Mouse (Mus musculus) spleen, adult 2 months (tissue): Measurements from ENCODE around the gene C1qtnf9. TPM values are rescaled to one million over a fixed set of nuclear protein-coding genes. Genes with fewer than 3 reads are reported as not detected.

Source experiments
- DNase-seq, 2 experiments: peaks; one replicate each; pipeline versions ENCODE4 v3.0.0 to v3.0.0-alpha.2; 2012 to 2021; ENCODE audit warnings: low spot score in 2 of 2, low read depth in 1 of 2
- H3K27ac ChIP-seq: fragments of 200-500 bp; 2 replicates; pipeline ENCODE4 v1.5.1; 2012; ENCODE audit warnings: low read length, inconsistent platforms; ENCODE audit not compliant: insufficient read depth
- H3K27me3 ChIP-seq: fragments of 200-500 bp; 2 replicates; pipeline ENCODE4 v1.6.1; 2012; ENCODE audit warnings: mild to moderate bottlenecking, moderate library complexity, low read length, inconsistent platforms; ENCODE audit not compliant: control insufficient read depth, insufficient read depth
- H3K36me3 ChIP-seq: fragments of 200-500 bp; 2 replicates; pipeline ENCODE4 v1.6.1; 2012; ENCODE audit warnings: mild to moderate bottlenecking, low read length, inconsistent platforms; ENCODE audit not compliant: control insufficient read depth, insufficient read depth
- H3K4me1 ChIP-seq: fragments of 200-500 bp; 2 replicates; pipeline ENCODE4 v1.6.1; 2011; ENCODE audit warnings: inconsistent platforms; ENCODE audit not compliant: control insufficient read depth, insufficient read depth, insufficient read length
- H3K4me3 ChIP-seq: fragments of 200-500 bp; 2 replicates; pipeline ENCODE4 v1.5.1; 2011; ENCODE audit warnings: mild to moderate bottlenecking, inconsistent platforms; ENCODE audit not compliant: insufficient read depth, insufficient read length; ENCODE audit errors: extremely low read depth
- CTCF ChIP-seq: fragments of 200-500 bp; IDR thresholded peaks from 2 replicates; pipeline ENCODE4 v1.5.1; 2011; ENCODE audit warnings: mild to moderate bottlenecking, inconsistent platforms; ENCODE audit not compliant: insufficient read depth, insufficient read length, insufficient replicate concordance; ENCODE audit errors: extremely low read depth
- POLR2A ChIP-seq: fragments of 200-500 bp; IDR thresholded peaks from 2 replicates; pipeline ENCODE4 v1.6.1; 2011; ENCODE audit warnings: low read depth, low read length, inconsistent platforms
- WGBS: fragments of 180-500 bp; shearing (Covaris S2); methylation state at CpG from one replicate; pipeline ENCODE4 v1.1.7; 2018; 5-methylcytosine and 5-hydroxymethylcytosine counted together
- polyA plus RNA-seq: library from polyadenylated mRNA; depleted of rRNA; stranded (reverse); fragments of >200 nt; gene quantifications from 2 replicates; pipeline ENCODE4 v1.2.3, GENCODE M21; 2012

Gene C1qtnf9
- polyA plus RNA-seq, 1 experiment: 0.23 TPM

DNA sequence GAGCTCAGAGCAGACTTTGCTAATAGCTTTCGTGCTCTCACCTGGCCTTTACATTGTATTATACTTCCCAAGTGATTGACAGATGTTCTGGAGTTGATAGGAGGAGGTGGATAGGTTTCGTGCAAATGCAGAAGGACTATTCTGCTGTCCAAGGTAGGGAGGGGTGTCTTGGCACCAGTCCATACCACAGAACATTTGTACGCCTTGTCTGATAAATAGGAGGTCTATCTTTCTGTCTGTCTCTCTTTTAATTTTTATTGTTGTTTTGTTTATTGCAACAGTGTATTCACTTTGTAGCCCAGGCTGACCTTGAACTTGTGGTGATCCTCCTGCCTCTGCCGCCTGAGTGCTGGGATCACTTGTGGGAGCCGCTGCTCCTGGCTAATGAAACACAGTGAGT lies 29.7 kb downstream of the C1qtnf9 start:
- WGBS: 92% methylated on average over 5 of the region's 5 CpGs
- Histone ChIP-seq H3K4me3 (no peak overlapping the region), H3K27me3 (no peaks in the 10 kb centered on the region), H3K4me1 (no peaks in the 10 kb centered on the region), H3K36me3 (peaks cover 7% of the 10 kb centered on the region), H3K27ac (no peak overlapping the region)
- DNase-seq: no peak
- no peak for TF ChIP-seq CTCF
- TF ChIP-seq POLR2A: no peak

DNA sequence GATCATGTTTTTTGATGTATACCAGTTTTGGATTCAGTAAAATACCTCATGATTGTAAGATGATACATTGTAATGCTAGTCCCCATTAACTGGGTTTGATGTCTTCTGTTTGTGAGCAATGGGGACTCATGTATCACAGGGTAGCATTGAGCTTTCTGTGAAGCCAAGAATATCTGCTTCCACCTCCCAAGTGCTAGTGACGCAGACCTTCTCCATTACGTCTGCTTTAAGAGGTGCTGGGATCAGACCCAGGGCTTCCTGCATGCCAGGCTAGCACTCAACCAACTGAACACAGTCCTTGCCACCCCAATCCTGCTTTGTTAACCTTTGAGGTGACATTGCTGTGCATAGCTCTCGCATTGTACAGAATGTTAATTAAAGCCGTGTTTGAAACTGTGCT lies 30.8 kb downstream of the C1qtnf9 start:
- Histone ChIP-seq H3K4me3 (no peak overlapping the region), H3K27ac (no peak overlapping the region), H3K36me3 (peaks cover 8% of the 10 kb centered on the region), H3K27me3 (no peaks in the 10 kb centered on the region), H3K4me1 (no peaks in the 10 kb centered on the region)
- WGBS: 94% methylated on average over 4 of the region's 4 CpGs
- no peak for DNase-seq
- no peak for TF ChIP-seq CTCF
- no peak for TF ChIP-seq POLR2A

- H3K27ac ChIP-seq: no peak overlapping the region
- H3K4me1 ChIP-seq: no peaks in the 10 kb centered on the region
- no peak for TF ChIP-seq CTCF
- no peak for TF ChIP-seq POLR2A
- DNase-seq: no peak
- WGBS: 56% methylated on average over 9 of the region's 9 CpGs
- H3K36me3 ChIP-seq: peaks cover 8% of the 10 kb centered on the region
- no peak overlapping the region for H3K4me3 ChIP-seq
- H3K27me3 ChIP-seq: no peaks in the 10 kb centered on the region
Observed at GRCm38 (mm10) chr14:60799762-60800728, 32.1 kb downstream of the C1qtnf9 start.

DNA sequence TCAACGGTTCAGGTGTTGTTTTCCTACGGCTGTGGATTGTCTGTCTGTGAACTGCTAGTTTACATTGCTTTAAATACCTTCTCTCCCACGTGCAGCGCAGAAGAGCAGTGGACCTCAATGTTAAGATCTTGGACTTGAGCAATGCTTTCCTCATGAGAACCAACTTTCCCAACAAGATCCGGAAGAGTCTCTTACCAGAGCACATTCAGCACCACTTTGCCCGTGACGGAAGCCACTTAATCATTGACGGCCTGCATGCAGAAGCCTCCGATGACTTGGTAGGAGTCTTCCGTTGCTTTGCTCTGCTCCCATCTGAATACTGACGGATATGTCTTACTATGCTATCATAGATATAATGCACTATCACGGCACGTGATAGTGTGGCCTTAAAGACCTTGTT lies 34.1 kb downstream of the C1qtnf9 start:
- WGBS: 94% methylated on average over 13 of the region's 13 CpGs
- TF ChIP-seq POLR2A (no peak), CTCF (no peak)
- no peaks in the 10 kb centered on the region for H3K27me3 ChIP-seq
- H3K27ac ChIP-seq: no peak overlapping the region
- no peak overlapping the region for H3K4me3 ChIP-seq
- peaks cover 8% of the 10 kb centered on the region for H3K36me3 ChIP-seq
- no peak for DNase-seq
- no peaks in the 10 kb centered on the region for H3K4me1 ChIP-seq

DNA sequence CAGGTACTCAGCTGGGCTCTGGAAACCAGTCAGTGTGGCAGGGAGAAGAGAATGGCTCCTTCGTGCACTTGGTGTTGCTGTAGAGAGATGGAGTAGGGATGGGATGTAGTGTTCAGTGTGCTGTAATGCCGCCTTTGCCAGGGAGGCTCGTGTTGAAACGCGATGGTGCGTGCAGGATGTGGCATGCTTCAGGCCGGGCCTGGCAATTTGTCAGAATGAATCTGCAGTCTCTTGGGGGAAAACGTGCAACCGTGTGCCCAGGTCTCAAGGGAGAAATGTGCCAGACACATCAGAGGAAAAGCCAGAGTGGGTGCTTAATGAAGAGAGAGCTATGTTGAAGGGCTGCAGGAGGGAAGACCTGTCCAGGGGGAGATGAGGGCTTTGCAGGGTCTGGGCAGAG lies 37.0 kb downstream of the C1qtnf9 start:
- TF ChIP-seq CTCF: no peak
- TF ChIP-seq POLR2A: no peak
- Histone ChIP-seq H3K4me1 (peaks cover 2% of the 10 kb centered on the region; the same call in 1 of the 2 replicates), H3K27me3 (no peaks in the 10 kb centered on the region), H3K36me3 (peaks cover 5% of the 10 kb centered on the region), H3K27ac (no peak overlapping the region), H3K4me3 (no peak overlapping the region)
- no peak for DNase-seq
- WGBS: 56% methylated on average over 9 of the region's 9 CpGs

DNA sequence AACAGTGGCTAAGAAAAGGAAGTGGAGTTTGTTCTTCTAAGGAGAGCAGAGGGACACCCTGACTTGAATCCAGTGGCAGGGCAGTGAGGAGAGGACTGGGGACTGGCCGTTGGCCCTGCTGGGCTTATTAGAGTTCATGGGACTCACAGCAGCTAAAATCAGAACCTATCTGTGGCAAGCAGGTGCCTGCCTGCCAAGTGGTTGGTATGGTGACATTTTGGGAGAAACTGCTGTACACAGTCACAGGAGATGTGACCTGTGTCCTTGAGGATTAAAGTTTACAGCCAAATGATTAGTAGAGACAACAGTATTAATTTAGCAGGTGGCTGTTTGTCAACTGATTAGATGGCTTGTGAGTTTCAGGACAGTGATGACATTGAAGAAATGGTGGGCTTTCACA lies 37.9 kb downstream of the C1qtnf9 start:
- no peak for DNase-seq
- H3K4me1 ChIP-seq: peaks cover 2% of the 10 kb centered on the region; the same call in 1 of the 2 replicates

GRCm38 (mm10) chr14:60806891-60807344 lies 39.0 kb downstream of the C1qtnf9 start:
- Histone ChIP-seq H3K36me3 (peaks cover 7% of the 10 kb centered on the region), H3K4me3 (no peak overlapping the region), H3K27me3 (no peaks in the 10 kb centered on the region), H3K27ac (no peak overlapping the region), H3K4me1 (peaks cover 2% of the 10 kb centered on the region; the same call in 1 of the 2 replicates)
- 85% methylated on average over 11 of the region's 11 CpGs for WGBS
- TF ChIP-seq POLR2A: no peak
- TF ChIP-seq CTCF: no peak
- no peak for DNase-seq

More for the DNA sequence above, 37.9 kb downstream of the C1qtnf9 start:
- Histone ChIP-seq H3K36me3 (peaks cover 5% of the 10 kb centered on the region), H3K4me3 (no peak overlapping the region), H3K27ac (no peak overlapping the region), H3K27me3 (no peaks in the 10 kb centered on the region)
- TF ChIP-seq POLR2A: no peak
- no peak for TF ChIP-seq CTCF
- 77% methylated on average over 1 of the region's 1 CpGs for WGBS
